Mouse (Mus musculus): ENCODE data around the gene Tmem51. TPM values are rescaled to one million over a fixed set of nuclear protein-coding genes. Genes with fewer than 3 reads are reported as not detected.
"Not testable (repeated sequence)": the region's sequence is repeated elsewhere in the genome, so short reads cannot be mapped to it uniquely, and the experiment has no call there.

The Tmem51 gene
- total RNA-seq, 2 experiments from 2014 or later: 7.7 TPM

- DNase-seq (ENCODE audit: low spot score in 2 of 2): peak; percentile 51 to 66
These were observed 23.4 kb downstream of the Tmem51 start for GRCm38 (mm10) chr4:142060455-142061378.

- DNase-seq (ENCODE audit: low spot score in 2 of 2): no peak
These were observed 24.3 kb downstream of the Tmem51 start for GRCm38 (mm10) chr4:142059841-142060193.

- DNase-seq (ENCODE audit: low spot score in 2 of 2): no peak
These were observed 24.8 kb downstream of the Tmem51 start for GRCm38 (mm10) chr4:142059113-142059840.

GRCm38 (mm10) chr4:142057529-142058216, 26.4 kb downstream of the Tmem51 start:
- peak; percentile 37 to 57 for DNase-seq (ENCODE audit: low spot score in 2 of 2)

GRCm38 (mm10) chr4:142055600-142055999, 28.5 kb downstream of the Tmem51 start:
- no peak for DNase-seq (ENCODE audit: low spot score in 2 of 2)

DNA sequence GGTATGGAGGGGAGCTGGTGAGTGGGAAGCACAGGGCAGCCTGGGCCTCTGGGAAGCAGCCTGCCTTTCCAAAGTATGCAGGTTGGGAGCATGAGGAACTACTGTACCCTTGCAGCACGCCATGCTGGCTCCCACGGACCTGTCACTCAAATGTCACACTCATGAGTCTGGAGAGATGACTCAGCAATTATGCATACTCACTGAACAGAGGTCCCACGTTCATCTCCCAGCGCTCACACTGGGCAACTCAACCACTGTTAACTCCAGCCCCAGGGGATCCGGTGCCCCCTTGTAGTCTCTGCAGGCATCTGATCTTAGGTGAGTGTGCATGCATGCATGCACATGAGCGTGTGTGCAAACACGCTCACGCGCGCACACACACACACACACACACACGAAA, 29.5 kb downstream of the Tmem51 start:
- DNase-seq (ENCODE audit: low spot score in 2 of 2): no peak

- DNase-seq (ENCODE audit: low spot score in 2 of 2): no peak
These were observed 30.2 kb downstream of the Tmem51 start for GRCm38 (mm10) chr4:142053661-142054448.

- DNase-seq (ENCODE audit: low spot score in 2 of 2): no peak
These were observed 30.8 kb downstream of the Tmem51 start for GRCm38 (mm10) chr4:142053261-142053660.

DNA sequence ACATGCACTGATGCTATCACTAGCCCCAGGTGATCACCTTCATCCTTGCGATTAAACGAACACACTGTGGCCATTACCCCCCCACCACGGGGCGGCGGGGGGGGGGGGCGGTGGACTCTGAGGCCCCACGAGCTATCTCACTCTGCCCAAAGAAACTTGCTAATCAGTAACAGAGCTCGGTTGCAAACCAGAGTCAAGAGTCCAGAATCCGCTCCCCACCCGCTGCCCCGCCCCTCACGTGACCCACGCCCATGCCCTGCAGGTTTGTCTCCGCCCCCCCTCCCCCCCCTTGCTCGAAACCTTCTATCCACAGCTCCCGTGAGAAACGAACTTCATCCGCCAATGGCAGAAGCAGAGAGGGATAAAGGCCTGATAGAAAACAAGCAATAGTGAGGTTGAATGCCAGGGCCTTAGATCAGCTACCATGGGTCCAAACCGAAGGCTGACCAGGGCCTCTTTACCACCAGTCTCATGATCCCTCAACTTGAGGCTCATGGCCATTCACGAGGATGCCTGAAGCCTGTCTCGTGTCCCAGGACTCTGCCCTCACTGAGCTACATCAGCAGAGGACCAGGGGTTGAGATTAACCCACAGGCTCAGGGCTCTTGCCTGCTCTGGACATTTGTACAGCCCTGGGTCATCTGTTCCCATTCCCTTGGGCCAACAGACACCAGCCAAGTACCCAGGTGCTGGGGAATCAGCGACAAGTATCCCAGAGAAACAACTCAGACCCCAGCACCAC, 31.5 kb downstream of the Tmem51 start:
- DNase-seq (ENCODE audit: low spot score in 2 of 2): no peak

DNA sequence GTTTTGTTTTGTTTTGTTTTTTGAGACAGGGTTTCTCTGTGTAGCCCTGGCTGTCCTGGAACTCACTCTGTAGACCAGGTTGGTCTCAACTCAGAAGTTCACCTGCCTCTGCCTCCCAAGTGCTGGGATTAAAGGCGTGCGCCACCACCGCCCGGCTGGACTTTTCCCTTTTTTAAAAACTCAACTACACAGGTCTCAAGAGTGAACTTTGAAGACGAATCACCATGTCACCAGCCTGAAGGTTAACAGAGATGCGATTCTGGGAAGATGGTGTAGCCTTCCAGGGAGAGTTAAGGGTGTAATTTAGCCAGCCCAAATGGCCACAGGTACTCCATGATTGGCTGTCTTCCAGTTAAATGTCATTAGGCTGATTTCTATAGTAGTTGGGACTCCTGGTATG, 32.2 kb downstream of the Tmem51 start:
- DNase-seq (ENCODE audit: low spot score in 2 of 2): not testable (repeated sequence)

DNA sequence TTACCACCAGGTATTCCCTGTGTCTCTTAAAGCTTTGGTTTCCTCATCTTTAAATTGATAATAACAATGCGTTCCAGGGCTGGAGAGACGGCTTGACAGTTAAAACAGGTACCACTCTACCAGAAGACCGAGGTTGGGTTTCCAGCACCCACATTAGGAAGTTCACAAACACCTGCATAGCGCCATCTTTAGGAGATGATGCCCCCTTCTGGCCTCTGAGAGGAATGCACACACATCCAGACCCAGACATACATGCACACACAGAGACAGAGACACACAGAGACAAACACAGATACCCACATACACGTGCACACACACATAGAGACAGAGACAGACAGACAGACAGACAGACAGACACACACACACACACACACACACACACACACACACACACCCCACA, 34.1 kb downstream of the Tmem51 start:
- DNase-seq (ENCODE audit: low spot score in 2 of 2): no peak

GRCm38 (mm10) chr4:142048391-142048790, 35.7 kb downstream of the Tmem51 start:
- no peak for DNase-seq (ENCODE audit: low spot score in 2 of 2)

DNA sequence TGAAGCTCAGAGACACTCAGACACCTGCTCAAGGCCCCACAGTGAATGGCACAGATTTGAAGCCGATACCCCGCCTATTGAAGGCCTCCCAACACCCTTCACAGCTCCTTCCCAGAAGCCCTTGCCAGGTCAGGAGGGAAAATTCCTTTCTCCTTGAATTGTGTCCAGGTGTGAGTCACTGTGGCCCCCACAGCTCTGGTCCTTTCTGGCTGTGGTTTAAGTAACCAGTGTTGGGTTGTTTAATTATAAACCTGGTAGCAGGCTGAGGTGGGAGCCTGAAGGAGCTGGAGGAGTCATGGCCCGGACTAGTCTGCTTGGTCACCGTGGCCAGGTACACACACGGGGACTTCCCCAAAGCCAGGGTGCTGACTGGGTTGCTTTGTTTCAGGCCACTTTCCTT, 37.1 kb downstream of the Tmem51 start:
- DNase-seq (ENCODE audit: low spot score in 2 of 2): no peak

DNA sequence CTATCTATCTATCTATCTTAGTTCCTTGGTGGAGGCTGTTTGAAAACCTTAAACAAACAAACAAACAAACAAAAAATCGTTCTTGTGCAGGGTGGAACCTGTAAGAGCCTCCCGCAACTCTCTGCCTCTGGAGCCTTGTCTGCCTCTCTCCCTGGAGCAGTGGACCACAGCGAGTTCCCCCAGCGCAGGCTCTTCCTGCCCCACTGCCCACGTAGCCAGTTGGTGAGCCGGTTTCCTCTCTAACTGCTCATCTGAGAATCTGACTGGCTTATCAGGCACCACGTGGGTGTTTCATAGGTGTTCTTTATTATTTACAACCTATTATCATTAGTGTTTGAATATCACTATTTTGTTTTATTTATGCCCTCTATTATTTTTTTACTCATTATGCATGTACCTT, 37.6 kb downstream of the Tmem51 start:
- DNase-seq (ENCODE audit: low spot score in 2 of 2): no peak

- no peak for DNase-seq (ENCODE audit: low spot score in 2 of 2)
These were observed 38.4 kb downstream of the Tmem51 start for GRCm38 (mm10) chr4:142045595-142046163.

DNA sequence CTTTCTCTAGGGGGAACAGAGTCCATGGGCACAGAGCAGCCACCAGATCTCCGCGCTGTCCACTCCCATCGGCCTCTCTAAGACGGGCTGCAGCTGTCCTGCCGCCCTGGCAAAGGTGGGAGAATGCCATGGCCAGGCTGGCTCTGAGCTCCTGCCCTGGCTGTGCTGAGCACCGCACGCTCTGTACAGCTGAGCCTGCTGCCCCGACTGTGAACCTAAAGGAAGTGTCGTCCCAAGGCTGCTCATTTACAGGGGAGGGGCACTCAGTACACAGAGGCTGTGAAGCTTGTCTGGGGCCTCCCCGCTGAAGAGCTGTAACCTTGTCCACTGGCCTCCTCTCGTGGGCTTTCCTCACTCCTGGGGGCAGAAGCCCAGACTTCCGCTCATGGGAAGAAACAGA, 39.7 kb downstream of the Tmem51 start:
- DNase-seq (ENCODE audit: low spot score in 2 of 2): no peak

- DNase-seq (ENCODE audit: low spot score in 2 of 2): no peak
These were observed 44.3 kb downstream of the Tmem51 start for GRCm38 (mm10) chr4:142039662-142040353.

- no peak for DNase-seq (ENCODE audit: low spot score in 2 of 2)
These were observed 46.2 kb downstream of the Tmem51 start for GRCm38 (mm10) chr4:142037897-142038296.

GRCm38 (mm10) chr4:142028533-142028932, 55.6 kb downstream of the Tmem51 start:
- no peak for DNase-seq (ENCODE audit: low spot score in 2 of 2)

Measured in layer of hippocampus, postnatal 10 days (tissue).